Mouse (Mus musculus) thymus, postnatal 36 days (tissue): ENCODE data around the gene Ice2.

Source experiments
- DNase-seq, 2 experiments: peaks; one replicate each; pipeline ENCODE4 v3.0.0; 2022; ENCODE audit warnings: mixed read lengths in 2 of 2

Ice2 gene

GRCm38 (mm10) chr9:69397760-69398452 is at the start of gene Ice2:
Gene Ice2 (plus strand): TSS chr9:69397906.
- peak; percentile 68 to 73 for DNase-seq

GRCm38 (mm10) chr9:69349537-69349936 is 48.2 kb upstream of the Ice2 start:
- no peak for DNase-seq

GRCm38 (mm10) chr9:69354228-69354627 is 43.5 kb upstream of the Ice2 start:
- no peak for DNase-seq

- peak; percentile 51 to 59 for DNase-seq
Measured at GRCm38 (mm10) chr9:69357834-69358233, 39.9 kb upstream of the Ice2 start.

- no peak for DNase-seq
Measured at GRCm38 (mm10) chr9:69358797-69359196, 38.9 kb upstream of the Ice2 start.

- no peak for DNase-seq
Measured at GRCm38 (mm10) chr9:69361951-69362445, 35.7 kb upstream of the Ice2 start.

- no peak for DNase-seq
Measured at GRCm38 (mm10) chr9:69362766-69363165, 34.9 kb upstream of the Ice2 start.

- no peak for DNase-seq
Measured at GRCm38 (mm10) chr9:69364117-69364516, 33.6 kb upstream of the Ice2 start.

- no peak for DNase-seq
Measured at GRCm38 (mm10) chr9:69367055-69367454, 30.7 kb upstream of the Ice2 start.

GRCm38 (mm10) chr9:69368071-69368470 is 29.6 kb upstream of the Ice2 start:
- DNase-seq, result peak; percentile 59 to 70

GRCm38 (mm10) chr9:69371046-69371724 is 26.5 kb upstream of the Ice2 start:
- no peak for DNase-seq

GRCm38 (mm10) chr9:69372871-69373270 is 24.8 kb upstream of the Ice2 start:
- no peak for DNase-seq

- DNase-seq, result no peak
Measured at GRCm38 (mm10) chr9:69376982-69377653, 20.6 kb upstream of the Ice2 start.

GRCm38 (mm10) chr9:69377654-69378045 is 20.1 kb upstream of the Ice2 start:
- DNase-seq, result no peak

GRCm38 (mm10) chr9:69380546-69380945 is 17.2 kb upstream of the Ice2 start:
- DNase-seq, result no peak

GRCm38 (mm10) chr9:69381741-69382140 is 16.0 kb upstream of the Ice2 start:
- DNase-seq, result no peak

- DNase-seq, result no peak
Measured at GRCm38 (mm10) chr9:69384475-69384874, 13.2 kb upstream of the Ice2 start.

- DNase-seq, result no peak
Measured at GRCm38 (mm10) chr9:69384905-69385304, 12.8 kb upstream of the Ice2 start.

GRCm38 (mm10) chr9:69387296-69387695 is 10.4 kb upstream of the Ice2 start:
- DNase-seq, result no peak

GRCm38 (mm10) chr9:69390631-69391030 is 7.1 kb upstream of the Ice2 start:
- DNase-seq, result no peak

- DNase-seq, result no peak
Measured at GRCm38 (mm10) chr9:69394234-69394633, 3.5 kb upstream of the Ice2 start.

- no peak for DNase-seq
Measured at GRCm38 (mm10) chr9:69397432-69397759, 310 bp upstream of the Ice2 start.

- DNase-seq, result no peak
Measured at GRCm38 (mm10) chr9:69398453-69398850, 746 bp downstream of the Ice2 start.

GRCm38 (mm10) chr9:69404671-69405070 is 7.0 kb downstream of the Ice2 start:
- DNase-seq, result no peak
